Mouse (Mus musculus) left cerebral cortex, adult 9 months (tissue): ENCODE measurements around the gene Ltbp3.

ENCODE experiments used
- DNase-seq, 2 experiments: peaks; one replicate each; pipeline ENCODE4 v3.0.0; 2022; ENCODE audit warnings: low spot score in 2 of 2

Ltbp3 gene

DNA sequence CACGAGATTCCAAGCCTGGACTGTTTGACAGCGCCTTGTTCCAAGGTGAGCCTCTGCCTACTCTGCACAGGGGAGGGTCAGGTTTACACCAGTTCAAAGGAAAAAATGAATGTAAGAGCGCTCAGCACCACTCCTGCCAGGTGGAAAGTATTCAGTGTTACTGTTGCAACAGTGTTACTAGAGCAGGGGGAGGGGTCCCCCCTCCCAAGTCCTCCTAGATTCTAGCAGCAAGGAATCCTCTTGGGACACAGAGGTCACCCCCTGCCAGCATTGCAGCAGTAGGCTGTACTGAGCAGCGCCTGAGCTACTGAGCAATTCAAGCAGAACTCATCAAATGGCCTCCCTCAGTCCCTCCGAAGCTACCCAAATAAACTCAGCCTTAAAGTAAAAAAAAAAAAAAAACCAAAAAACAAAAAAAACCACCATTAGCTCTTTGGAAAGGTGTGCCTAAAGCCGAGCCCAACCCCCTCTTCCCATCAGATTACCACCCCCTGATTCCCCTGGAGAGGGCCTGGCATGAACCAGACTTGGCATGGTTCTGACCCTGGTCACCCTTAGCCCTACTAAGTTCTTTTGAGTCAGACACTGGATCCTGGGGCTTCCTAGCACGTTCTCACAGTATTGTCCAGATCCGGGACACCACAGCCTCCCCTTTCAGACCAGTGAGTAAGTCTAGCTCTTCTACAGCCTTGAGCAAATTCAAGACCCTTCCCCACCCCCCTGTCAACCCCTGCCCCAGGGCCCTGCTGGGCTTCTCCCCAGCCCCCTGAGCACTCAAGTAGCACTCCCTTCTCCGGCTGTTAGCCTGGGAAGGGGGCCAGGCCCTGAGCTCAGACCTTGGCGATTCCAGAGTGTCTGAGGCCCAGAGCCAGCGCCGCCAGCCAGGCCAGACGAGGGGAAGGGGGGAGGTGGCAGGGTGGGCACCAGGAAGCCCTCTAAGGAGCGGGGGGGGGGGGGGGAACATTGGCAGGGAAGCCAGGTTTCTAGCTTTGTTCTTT lies at the start of gene Ltbp3:
Gene Ltbp3, plus strand, starts transcription at position 585 of the 998 bp plus-strand sequence.
- no peak for DNase-seq

DNA sequence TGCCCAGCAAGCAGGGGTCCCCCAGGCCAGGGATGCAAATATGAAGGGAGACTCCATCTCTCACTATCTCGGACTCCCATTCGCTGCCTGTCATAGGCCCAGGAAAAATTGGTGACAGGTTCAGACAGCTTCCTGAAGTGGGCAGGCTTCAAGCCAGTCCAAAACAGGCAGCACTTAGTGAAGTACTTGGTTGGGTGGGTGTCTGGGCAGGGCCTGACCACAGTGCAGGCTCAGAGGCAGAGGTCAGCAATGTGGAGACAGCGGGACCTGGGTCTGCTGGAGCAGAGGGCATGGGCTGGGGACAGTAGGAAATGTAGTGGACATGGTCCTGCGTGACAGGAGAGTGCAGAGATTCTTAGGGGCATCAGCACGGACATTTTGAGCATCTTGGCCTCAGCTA lies 49.1 kb upstream of the Ltbp3 start:
- no peak for DNase-seq

DNA sequence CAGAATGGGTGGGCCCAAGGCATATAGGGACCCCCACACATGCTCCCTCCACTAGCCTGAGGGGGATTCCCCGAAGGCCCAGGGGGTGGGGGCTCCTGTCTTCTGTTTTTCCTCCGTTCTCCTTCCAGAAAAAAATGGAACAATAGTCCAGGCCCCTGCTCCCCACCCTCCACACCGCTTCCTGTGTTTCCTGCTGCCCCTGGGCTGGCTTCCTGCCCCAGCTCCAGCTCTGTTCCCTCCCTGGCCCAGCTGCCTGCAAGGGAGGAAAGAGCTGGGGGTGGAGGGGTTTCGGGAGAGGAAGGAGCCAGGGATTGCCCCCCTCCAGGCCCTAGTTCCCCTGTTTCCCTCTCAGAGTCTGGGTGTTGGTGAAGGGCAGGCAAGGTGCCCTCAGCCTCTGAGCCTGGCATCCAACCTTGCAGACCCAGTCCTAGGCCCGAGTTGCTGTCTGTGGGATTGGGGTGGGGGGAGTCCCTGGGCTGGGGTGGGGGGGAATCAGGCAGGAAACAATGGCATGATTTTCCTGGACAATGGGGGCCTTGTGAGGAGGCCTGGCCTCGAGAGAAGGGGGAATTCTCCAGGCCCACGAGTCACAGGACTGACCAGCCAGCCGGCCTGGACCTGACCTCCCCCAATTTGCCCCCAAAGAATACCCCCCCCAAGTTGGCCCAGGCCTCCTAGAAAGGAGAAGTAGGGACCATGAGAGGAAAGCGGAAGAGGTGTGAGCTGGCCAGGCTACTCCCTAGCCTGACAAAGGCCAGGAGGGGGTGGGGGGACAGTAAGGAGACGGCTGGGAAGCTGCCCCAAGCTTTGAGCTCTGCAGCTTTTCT lies 48.4 kb upstream of the Ltbp3 start:
- no peak for DNase-seq

- DNase-seq, result peak in 1 of 2 experiments; percentile 27
Measured at GRCm38 (mm10) chr19:5692913-5693396, 47.7 kb upstream of the Ltbp3 start.

GRCm38 (mm10) chr19:5693801-5694200 lies 46.9 kb upstream of the Ltbp3 start:
- no peak for DNase-seq

DNA sequence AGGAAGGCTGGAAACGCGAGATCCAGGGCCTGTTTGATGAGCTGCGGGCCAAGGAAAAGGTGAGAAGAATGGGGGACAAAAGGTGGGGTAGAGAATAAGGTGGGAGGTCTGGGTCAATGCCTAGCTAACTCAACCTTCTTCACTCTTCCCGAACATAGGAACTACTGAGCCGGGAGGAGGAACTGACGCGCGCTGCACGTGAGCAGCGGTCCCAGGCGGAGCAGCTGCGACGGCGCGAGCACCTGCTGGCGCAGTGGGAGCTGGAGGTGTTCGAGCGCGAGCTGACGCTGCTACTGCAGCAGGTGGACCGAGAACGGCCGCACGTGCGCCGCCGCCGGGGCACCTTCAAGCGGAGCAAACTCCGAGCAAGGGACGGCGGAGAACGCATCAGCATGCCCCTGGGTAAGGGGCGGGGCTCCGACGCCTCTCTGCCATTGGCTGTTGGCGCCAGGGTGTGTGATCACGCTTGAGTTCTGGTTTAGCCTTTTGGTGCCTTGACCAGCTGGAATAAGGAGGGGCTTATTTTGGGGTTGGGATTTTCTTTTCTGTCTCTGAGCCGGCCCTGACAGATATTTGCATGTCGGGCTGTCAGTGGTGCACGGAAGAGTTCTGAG lies 44.7 kb upstream of the Ltbp3 start:
- no peak for DNase-seq

DNA sequence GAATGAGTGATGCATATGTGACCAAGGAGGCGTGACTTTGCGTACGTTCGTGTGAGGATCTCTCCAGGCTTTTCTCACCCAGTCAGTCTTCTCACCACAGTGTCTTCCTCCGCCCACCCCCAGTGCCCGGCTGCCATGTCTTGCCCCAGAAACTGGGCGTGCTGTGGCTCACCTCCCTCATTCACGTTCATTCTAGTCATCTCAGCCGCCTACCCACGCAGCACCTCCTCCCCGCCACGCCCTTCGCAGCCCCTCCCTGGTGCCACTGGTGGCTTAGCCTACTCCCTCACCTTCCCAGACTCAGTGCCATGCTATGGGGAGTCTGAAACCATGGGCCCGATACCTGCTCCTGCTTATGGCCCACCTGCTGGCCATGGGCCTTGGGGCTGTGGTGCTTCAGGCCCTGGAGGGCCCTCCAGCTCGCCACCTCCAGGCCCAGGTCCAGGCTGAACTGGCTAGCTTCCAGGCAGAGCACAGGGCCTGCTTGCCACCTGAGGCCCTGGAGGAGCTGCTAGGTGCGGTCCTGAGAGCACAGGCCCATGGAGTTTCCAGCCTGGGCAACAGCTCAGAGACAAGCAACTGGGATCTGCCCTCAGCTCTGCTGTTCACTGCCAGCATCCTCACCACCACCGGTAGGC lies 36.4 kb upstream of the Ltbp3 start, which contains the start of gene Kcnk7:
Gene Kcnk7, plus strand, starts transcription at position 205 of the 638 bp plus-strand sequence.
- no peak for DNase-seq

- no peak for DNase-seq
Measured at GRCm38 (mm10) chr19:5704801-5705571, 35.7 kb upstream of the Ltbp3 start.

DNA sequence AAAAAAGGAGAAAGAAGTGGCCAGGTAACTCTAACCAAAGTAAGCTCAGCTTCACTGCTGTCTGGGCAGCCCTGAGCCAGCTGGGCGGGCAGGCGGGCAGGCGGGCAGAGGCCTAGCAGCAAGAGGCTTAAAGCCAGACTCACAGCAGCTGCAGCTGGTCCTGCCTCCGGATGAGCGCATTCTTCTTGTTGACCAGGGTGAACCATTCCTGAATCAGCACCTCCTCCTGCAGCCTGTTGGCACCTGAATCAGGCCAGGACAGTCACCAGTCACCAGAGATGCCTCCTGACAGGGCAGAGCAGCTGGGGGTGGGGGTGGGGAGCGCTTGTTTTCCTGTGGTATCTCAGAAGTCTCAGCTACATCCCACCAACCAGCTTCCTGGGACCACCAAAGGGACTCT lies 30.6 kb upstream of the Ltbp3 start:
- no peak for DNase-seq

- DNase-seq, result no peak
Measured at GRCm38 (mm10) chr19:5710581-5710980, 30.1 kb upstream of the Ltbp3 start.

DNA sequence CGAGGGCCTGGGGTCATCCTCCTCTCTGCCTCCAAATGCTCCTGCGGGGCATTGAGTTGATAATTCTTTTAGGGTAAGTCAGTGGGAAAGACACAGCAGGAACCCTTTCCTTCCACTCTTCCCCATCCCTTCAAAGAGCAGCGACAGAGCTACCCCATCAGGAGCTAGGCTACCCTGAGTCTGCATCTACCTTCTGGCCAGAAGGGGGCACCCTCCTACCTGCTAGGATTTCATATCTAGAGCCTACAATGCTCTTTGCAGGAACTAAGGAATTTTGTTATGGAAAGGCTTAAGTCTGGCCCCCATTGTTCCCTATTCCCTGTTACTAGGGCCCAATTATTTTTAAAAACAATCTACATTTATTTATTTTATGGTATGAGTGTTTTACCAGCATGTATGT lies 29.5 kb upstream of the Ltbp3 start:
- DNase-seq, result peak in 1 of 2 experiments; percentile 80

GRCm38 (mm10) chr19:5711907-5712460 lies 28.7 kb upstream of the Ltbp3 start:
- DNase-seq, result no peak

DNA sequence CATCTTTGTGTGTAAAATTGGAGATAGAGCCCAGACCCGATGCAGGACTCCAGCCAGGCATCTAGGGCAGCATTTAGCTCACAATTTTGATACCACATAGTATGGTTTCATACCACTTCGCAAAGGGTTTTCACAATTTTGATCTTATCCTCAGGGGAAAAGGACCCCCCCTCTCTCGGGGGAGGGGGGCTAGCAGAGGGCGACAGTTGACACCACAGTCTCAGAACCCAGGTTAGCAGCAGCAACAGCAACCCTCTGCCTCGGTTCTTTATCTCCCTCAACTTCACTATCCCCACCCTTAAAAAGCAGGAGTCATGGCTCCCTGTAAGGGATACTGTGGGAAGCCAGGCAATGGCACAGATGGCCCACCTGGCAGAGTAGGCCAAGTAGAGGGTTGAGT lies 27.4 kb upstream of the Ltbp3 start:
- no peak for DNase-seq

DNA sequence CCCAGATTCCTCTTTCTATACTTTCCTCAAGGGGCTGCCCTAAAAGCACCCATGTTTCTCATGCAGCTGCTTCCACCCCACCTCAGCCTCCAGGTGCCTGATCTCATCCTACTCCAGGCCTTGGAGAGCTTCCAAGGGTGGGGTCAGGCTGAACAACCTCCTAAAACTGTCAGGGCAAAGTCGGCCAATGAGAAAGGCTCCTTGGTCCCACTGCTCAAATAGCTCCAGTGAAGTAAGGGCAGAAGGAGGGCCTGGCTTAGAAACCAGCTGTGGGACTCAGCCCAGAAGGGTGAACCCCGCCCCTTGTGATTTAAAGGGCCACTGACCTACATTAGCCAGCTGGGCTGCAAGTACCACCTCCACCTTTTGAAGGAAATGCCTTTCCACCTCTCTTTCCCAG lies 27.0 kb upstream of the Ltbp3 start:
- DNase-seq, result no peak

DNA sequence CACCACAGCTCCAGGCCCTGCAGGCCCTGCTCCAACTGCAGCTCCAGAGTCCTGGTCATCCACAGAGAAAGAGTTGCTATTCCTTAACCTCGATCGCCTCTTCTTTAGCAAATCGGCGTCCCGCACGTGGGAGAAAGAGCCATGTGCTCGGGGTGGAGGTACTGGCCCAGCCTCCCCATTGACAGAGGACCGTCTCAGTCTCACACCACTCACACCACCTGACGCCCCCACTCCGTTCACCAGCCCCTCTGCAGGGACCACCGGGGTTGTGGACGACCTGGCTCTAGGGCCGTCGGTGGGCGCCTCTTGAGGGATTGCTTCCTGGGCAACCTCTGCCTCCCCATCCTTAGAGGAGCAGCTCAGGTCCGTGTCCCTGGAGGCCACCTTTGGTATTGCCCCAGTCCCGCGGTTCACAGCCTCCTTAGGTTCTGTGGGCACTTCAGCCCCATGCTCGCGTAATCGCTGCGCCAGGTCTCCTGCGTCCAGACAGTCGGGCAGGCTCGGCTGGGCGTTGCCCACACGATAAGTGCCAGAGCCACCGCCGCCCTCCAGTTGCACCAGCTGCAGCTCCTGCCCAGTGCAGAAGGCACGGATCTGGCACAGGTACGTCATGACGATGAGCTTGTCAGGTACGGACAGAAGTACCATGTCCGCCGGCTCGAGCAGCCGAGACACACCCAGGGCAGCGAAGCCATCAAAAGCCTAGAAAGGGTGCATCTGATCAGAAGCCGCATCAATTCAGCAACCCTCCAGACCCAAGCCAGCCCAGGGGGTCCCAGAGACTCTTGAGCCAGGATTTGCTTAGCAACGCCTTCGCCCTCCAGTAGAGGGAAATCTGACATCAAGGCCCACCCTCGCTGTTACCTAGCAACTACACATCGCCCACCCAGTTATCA lies 24.7 kb upstream of the Ltbp3 start:
- DNase-seq, result no peak

DNA sequence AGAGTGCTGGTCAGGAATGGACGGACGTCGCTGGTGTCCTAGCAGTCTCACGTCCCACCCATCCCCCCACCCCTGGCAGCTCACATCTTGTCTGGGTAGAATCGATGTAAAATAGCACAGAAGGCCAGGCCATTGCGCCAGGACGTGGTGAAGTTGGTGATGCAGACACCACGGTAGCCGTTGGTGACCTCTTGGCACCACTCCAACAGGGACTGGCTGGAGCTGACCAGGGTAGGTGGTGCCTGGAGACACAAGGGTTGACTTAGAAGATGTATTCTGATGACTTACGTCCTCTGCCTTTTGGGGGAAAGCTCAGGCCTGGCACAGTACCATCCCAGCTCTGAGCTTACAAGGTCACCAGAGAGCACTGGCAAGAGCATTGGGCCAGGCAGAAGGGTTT lies 23.7 kb upstream of the Ltbp3 start:
- no peak for DNase-seq

DNA sequence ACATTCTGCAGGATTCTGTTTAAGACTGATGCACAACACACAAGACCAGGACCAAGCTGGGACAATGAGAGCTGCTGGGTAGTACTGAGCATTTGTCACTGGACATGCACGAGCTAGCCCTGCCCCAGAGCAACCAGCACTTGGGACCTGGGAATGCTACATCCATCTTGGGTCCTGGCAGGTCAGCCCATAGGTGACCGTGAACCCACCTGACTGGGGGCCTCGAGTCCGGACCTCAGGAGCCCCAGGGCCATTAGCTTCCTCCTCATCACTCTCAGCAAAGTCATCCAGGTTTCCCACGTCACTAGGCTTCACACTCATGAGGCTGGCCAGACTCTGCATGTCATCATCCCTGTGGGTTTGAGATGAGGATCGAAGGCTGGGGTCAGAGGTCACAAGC lies 19.5 kb upstream of the Ltbp3 start:
- no peak for DNase-seq

- no peak for DNase-seq
Measured at GRCm38 (mm10) chr19:5722848-5723425, 17.8 kb upstream of the Ltbp3 start.
